Mouse (Mus musculus) T-helper 17 cell (primary cell): ENCODE results near the gene Brip1.

Source experiments
- in situ Hi-C, 2 experiments: fragments of 300-600 bp; cut with MboI, MseI; formaldehyde crosslinking; loops; 1 replicate in 1 of 2; 2 replicates in 1 of 2; pipeline ENCODE4 v1.15.1; 2025; ENCODE audit warnings: high pct_unique_total_duplicates in 2 of 2

Brip1 gene

DNA sequence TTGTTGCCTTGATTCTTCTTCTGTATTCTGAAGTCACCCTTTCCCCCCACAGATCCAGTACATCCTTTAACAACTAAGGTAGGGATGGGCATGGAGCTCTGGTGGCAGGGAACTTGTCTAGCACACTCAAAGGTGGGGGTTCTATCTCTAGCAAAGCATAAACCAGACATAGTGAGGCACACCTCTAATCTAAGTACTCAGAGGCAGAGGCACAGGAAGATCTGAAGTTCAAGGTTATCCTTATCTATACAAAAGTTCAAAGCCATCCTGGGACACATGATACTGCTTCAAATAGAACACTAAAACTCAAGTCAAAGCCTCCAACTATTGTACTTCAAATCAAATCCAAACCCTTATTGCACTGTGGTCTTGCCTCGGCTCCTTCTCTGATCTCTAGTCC, 85.0 kb downstream of the Brip1 start:
- in situ Hi-C loops = no loop called here

DNA sequence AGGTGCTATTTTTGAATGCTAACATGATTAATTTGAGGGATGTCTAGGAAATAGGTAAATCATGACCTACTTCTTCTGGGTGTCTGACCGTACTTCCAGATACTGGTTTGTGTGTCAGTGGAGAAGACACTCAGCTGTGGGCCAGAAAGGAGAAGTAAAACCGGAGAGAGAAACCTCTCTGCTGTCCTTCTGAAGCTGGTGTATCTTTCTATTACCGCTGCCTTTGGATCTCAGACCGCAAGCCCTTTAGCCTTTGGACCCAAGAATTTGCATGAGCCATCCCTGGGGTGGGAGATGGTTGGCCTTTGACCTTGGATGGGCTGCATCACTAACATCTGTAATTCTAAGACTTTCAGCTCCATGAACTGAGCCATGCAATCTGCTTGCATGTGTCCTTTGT, 93.7 kb downstream of the Brip1 start:
- in situ Hi-C loops = loop anchor here in 1 of 2 experiments (5.0 kb wide), 1 partner anchor 105 kb away; no protein-coding TSS in a partner anchor

DNA sequence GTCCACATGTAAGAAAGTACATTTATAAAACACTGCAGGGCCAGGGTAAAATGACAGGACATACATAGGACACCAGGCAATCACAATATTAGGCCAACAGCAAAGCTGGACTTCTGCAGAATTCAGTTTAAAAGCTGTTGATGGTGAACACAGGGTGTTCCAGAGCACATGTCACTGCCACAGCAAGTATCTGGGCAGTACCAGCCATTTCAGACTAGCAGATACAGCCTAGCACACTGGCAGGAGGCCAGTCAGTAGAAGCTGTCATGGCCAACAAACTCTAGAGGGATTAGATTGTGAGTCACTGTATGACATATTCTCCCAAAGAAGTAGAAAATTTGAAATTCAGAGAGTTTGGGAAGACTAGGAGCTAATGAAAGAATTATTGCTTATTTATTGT, 94.4 kb downstream of the Brip1 start:
- in situ Hi-C loops = loop anchor here in 1 of 2 experiments (5.0 kb wide), 1 partner anchor 104 kb away; no protein-coding TSS in a partner anchor

DNA sequence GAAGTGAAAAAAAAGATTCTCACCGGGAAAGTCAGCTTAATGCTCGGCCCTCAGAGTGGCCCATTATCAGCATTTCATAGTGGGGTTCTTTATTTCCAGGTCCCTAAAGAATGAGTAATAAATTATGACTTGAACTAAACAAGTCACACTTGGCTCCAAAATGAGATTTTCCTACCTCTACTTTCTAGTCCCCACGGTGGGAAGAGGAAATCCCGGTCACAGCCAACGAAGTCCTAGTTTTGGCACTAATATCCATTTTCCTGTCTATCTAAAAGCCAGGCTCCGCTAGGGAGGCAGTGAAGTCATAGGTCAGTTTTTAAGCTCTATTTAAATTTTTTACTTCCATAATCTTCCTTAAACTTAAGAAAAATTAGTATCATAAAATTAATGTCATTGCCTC, 99.8 kb downstream of the Brip1 start:
- in situ Hi-C loops = no loop called here

DNA sequence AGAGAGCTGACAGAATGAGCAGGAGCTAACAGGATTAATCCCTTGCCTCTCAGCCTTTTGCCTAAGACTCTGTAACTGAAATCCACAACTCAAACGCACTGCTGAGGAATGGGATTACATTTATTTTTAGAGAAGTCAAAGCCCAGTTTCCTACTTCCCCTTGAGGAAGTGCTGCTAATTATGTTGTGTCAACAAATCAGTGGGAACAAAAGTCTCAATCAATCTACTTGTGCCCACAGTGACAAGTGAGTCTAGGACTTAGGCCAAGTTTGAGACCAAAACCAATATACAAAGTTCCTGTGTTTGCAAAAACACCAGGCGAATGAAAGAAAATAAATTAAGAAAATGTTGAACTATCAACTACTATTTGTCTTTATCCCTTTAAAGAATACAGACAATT, 101.7 kb downstream of the Brip1 start:
- in situ Hi-C loops = loop anchor here in 1 of 2 experiments (10.0 kb wide), 1 partner anchor 305 kb away; no protein-coding TSS in a partner anchor

DNA sequence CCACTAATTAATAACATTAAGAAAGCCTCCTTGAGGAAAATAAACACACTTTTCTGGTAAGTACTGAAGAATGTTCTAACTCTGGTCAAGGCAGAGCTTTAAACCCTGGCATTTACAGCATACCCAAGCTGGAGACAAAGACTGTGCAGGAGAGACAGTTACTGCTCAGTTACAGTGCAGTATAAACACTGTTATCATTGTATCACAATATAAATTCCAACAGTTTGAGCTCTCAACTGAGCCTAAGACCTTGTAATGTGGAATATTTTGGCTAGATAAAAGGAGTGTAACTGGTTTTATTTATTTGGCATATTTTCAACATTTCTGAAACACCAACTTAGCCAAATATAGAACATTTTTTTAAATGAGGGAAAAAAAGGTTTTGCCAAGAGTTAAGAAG, 112.2 kb downstream of the Brip1 start:
- in situ Hi-C loops = no loop called here

DNA sequence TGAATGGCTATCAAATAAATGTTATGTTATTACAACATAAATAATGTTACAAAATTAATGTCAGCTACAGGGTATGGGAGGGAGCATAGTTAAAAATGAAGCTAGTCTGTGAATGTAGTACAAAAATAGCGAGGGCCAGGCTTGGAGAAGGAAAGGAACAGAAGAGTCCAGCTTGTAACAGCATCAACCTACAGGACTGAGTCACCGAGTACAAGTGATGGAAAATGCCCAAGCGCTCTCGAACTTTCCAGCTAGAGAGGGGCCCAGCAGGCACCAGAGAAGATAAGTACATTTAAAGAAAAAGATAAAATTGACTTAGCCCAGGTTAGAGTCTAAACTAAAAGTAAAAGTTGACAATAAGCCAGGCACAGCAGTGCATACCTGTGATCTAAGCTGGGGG, 116.5 kb downstream of the Brip1 start:
- in situ Hi-C loops = no loop called here

DNA sequence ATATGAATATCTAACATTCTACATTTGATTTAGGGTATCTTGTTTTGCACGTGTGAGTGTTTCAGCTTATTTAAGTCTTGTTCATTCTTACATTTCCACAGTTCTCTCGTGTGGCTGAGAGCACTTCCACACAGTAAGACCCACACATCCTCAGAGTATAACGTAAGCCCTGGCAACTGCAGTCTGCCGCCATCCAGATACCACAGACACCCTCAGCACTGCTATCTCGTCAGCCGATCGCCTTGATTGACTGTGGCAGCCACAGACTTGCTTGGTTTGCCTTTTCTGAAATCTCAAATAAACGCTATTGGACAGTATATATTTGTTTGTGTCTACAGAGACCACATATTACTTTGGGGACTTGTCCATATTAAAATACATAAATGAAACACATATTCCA, 123.0 kb downstream of the Brip1 start:
- in situ Hi-C loops = no loop called here

DNA sequence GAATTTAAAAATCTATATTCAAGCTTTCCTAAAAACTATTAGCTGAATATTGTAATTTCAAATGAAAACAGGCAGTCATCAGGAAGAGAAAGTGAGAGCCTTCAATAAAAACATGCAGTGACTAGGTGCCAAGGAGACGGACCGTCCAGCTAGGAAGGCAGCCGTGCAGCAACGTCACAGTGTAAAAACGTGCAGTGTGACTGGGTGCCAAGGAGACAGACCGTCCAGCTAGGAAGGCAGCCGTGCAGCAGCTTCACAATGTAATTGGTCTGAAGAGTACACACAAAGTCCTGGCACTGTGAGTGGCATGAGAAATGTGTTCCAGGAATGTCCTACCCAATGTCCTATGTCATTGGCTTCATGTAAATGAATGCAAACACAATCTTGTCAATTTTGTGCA, 124.0 kb downstream of the Brip1 start:
- in situ Hi-C loops = no loop called here

DNA sequence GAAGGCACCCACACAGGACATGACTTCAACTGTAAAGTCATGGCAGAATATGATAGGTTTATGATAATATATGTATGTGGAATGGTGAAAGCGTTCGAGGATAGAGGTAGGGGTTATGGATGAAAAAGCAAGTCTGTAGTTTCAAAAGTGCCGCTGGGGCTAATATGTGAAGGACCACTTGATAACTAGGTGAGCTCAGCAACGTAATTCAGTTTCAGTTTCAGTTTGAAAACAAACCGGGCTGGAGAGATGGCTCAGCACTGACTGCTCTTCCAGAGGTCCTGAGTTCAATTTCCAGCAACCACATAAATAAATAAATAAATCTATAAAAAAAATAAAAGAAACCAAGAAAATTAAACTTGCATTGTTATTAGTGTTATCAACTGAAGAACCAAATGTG, 124.6 kb downstream of the Brip1 start:
- in situ Hi-C loops = no loop called here

DNA sequence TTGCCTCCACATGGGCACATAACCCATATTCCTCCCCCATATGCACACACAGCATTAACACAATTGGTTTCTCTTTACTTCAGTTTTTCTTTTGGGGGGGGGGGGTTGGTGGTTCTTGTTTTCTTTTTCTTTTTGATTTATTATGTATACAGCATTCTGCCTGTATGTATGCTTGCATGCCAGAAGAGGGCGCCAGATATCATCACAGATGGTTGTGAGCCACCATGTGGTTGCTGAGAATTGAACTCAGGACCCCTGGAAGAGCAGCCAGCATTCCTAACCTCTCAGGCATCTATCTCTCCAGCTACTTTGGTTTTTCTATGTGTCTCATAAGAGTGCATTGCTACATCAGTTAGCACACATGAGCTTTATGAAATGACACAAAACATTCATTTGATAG, 125.6 kb downstream of the Brip1 start:
- in situ Hi-C loops = no loop called here

DNA sequence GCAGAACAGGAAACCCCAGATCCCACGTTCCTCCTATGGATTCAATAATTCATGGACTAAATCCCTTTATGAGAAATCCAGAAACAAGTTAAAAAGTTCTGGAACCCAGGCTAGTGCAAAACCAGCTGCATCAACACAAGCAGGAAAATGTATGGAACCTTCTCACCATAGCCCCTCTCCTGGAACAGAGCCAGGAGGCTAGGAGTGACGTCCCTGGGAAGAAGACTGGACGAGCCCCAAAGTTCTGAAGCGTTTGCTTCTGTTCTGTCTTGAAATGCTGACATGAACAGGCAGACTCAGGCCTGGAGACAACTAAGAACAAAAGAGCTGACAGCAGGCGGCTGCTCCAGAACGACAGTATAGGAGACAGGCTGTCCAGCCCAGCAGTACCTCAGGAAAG, 132.3 kb downstream of the Brip1 start:
- in situ Hi-C loops = no loop called here

DNA sequence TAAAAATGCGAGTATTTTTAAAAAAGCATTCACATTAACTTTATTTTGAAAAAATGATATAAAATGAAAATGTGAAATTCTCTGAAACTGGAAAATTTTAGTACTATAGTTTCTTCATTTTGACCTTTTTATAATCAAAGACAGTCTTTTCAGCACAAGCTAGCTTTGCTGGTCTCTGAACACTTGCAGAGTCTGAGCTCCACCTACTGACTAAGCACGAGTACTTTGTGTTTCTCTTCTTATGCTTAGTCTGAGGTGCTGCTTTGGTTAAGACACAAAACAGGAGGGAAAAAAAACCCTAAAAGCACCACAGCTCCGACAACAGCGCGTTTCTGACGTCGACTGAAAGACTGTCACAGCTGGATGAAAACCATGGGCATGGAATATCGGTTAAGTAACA, 133.8 kb downstream of the Brip1 start:
- in situ Hi-C loops = no loop called here

DNA sequence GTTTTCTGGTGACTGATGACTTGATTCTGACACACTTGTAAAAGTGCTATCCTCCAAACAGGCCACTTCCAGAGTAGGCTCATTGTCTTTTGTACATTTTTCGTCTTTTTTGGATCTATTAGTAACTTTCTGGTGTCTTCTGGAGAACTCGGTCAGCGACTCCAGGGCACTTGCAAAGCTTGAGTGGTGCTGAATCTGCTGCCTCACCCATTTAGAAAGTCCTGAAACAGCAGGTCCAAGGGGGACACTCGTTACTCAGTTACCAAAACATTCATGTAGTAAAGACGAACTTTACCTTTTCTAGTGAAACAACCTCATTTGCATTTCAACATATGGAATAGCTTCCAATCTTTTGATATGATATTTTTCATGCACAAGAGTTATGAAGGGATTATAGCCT, 136.1 kb downstream of the Brip1 start:
- in situ Hi-C loops = no loop called here

DNA sequence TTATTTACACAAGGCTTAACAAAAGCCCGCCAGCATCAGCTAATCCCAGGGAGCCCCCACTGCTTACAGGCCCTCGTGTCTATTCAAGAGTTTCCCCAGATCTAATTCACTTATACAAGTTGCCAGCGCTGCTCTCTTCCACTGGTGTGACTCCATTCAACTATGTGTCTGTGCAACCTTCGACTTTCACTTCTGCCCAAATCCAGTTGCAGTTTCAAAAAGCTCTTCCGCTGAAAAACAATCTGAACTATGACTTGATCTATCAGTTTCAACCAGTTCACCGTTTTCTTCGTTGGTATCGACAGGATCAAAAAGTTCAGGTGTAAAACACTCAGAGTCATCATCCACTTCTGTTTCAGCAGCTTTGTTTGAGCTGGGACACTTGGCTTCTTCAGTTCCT, 139.8 kb downstream of the Brip1 start:
- in situ Hi-C loops = no loop called here

DNA sequence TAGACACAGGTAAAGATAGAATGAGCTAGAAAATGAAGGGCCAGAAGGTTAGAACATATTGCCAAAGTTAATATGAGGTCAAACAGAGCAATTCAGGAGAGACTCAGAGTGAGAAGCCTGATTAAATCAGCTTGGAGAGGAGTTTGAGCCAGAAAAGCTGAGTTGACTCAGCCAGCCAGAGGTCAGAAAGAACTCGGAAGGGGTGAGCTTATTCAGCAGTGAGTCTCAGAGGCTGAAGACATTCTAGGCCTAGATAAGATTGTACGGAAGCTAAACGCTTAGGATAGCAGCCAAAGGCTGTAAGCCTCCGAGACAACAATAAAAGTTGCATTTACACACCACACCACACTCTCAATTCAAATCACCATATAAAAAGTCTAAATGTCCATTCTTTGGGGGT, 141.9 kb downstream of the Brip1 start:
- in situ Hi-C loops = no loop called here

DNA sequence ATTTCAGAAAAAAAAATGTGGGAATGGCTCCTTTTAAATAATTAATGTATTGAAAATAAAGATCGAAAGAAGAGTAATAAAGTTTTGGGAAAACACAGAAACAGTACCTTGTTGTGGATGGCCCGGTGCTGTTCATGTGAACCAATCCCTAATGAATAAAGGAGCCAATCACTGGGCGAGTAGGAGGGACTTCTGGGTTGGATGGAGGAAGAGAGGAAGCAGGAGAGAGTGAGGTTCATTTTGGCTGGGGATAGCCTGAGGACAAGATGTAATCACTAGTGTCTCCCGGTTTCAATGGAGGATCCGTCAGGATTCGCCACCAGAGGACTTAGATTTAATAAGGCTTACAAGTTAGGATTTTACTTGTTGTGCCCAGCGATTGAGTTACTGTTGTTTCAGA, 145.2 kb downstream of the Brip1 start:
- in situ Hi-C loops = no loop called here

DNA sequence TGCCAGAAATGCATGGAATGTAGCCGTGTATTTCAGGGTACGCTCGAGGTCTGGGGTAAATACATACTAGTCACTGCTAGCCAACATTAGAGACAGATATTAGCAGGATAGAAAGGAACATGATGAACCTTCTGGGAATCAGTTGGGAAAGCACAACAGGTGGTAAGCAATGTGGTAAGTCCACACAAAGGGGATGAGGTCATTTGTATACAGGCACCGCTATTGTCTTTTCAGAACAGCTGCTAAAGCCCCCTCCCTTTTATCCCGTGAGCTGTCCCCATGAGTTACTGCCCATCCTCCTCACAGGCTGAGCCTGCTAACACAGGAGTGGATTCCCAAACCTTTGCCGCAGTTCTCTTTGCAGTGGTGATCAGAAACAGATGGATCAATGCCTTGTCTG, 149.6 kb downstream of the Brip1 start:
- in situ Hi-C loops = no loop called here

DNA sequence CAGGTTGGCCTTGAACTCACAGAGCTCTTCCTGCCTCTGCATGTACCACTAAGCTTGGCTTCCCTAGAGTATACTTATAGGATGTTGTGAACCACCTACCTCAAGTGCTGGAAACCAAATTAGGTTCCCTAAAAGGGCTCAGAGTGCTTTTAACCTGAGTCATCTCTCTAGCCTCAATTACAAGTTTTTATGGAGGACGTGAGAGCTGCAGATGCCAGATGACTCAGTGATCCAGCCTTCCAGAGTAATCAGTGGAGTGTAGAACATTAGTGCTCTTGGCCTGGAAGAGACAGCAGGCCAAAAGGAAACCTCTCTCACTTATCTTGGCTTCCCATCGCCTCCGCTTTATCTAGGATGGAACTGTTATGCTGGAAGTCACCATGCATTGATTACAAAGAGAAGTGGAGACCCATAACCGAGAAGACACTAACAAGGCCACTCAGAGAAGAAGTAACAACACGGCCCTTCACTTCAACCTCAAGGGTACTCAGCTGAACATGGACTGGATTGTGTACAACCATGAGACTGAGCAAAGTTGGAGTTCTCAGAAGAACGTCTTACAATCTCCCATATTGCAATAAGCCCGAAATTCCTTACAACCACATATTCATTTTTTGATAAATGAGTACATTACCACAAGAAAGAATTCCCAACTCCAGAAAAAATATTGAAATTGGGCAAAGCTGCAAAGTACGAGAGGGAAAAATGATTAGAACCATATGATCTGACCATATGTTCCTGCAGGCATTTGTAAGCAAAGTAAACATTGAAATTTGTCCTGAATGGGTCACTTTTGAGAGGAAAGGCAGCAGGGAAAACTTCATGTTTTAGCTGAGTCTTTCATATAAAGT, 150.3 kb downstream of the Brip1 start:
- in situ Hi-C loops = no loop called here

DNA sequence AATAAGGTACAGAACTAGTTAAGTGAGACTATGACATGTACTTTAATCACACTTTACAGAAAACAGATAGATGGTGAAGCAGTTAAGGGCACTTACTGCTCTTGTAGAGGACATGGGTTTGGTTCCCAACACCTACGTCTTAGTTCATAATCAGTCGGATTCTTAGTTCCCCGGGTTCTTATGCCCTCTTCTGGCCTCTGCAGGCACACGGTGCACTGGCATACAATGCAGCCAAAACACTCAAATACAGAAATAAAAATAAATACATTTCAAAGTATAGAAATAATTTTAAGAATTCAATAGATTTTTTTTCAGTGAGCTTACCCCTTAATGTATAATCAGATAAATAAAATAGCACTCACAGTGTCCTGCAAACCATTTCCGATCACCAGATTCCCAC, 161.0 kb downstream of the Brip1 start:
- in situ Hi-C loops = no loop called here

DNA sequence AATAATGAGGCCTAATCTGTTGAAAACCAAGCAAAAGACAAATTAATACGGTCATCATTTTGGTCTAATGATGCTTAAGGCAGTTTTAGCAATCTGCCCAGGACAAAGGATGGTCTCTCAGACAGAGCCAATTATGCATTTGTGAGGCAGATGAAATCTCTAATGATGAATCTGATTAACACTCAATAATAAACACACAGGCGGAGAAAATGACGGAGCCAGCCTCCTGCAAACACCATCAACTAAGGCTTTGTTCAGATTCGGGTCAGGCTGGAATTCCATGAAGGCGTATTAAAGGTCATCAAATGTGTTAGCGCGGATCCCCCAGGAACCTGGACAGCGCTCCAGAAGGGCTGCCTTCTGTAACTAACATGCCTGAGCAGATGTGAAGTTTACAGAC, 161.6 kb downstream of the Brip1 start:
- in situ Hi-C loops = no loop called here

DNA sequence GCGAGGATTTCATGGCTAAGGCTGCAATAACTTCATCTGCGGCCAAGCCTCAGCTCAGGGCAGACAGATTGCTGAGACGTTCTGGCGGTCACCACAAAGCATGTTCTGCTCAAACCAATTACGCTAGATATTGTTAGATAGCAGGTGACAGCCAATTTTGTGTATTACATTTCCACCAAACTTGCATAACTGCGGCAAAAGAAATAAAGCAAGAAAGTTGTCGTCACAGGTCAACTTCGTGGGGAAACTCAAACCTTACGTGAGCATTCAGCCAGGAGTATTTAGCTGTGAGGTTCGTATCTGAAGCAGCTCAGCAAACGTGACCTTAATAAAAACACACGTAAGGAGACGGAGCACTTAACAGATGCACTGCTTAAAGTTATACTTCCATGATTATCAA, 162.3 kb downstream of the Brip1 start:
- in situ Hi-C loops = no loop called here

DNA sequence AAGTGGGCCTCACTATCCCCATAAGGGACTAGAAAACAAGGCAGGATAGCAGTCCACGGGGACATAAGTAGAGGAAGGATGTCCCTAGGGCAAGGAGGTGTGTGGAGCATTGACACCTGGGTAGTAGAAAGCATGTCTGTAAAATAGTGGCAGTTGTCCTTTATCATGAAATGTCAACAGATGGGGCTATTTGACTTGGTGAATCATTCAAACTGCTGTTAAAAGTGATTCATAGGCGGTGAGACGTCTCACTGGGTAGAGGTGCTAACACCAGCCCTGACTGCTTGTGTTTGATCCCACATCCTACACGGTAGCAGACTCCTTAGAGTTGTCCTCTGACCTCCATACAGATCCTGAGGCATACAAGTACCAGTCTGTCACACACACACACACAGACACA, 168.1 kb downstream of the Brip1 start:
- in situ Hi-C loops = no loop called here

DNA sequence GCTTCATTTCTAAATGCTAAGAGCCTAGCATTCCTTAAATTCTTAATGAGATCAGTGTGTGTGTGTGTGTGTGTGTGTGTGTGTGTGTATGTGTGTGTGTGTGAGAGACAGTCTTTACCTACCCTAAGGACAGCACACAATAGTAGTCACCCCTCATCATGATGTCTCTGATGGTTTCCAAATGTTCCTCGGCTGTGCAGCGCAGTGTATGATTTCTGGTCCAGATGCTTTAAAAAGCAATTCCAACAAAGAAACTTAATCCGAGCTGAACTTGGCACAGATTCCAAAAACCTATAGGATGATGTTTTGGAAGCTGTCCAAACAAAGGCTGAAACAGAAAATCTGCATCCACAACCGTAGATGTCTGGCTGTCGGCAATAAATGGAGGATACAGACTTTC, 173.0 kb downstream of the Brip1 start:
- in situ Hi-C loops = no loop called here
